Mouse (Mus musculus) heart, embryonic 11.5 days (tissue): ENCODE results near the gene Dyrk1a. TPM values are rescaled to one million over a fixed set of nuclear protein-coding genes. Genes with fewer than 3 reads are reported as not detected.
A peak's percentile ranks its signal among the peaks of the same experiment; 100 is the strongest.
"Not testable (repeated sequence)": the region's sequence is repeated elsewhere in the genome, so short reads cannot be mapped to it uniquely, and the experiment has no call there.

ENCODE experiments used
- ATAC-seq: fragments of 200-750 bp; cut with Nextera tagmentation; replicated peaks from 2 replicates; pipeline ENCODE4 v1.8.0; 2017; ENCODE audit warnings: moderate library complexity; ENCODE audit not compliant: insufficient number of reproducible peaks, low FRiP score, low TSS enrichment
- H3K27ac ChIP-seq: fragments of 300-500 bp; sonication (generic); 2 replicates; pipeline ENCODE4 v1.5.1; 2014; ENCODE audit warnings: mild to moderate bottlenecking, low read depth, low read length
- H3K27me3 ChIP-seq: fragments of 300-500 bp; sonication (generic); 2 replicates; pipeline ENCODE4 v1.6.1; 2014; ENCODE audit warnings: mild to moderate bottlenecking, low read length, mixed read lengths; ENCODE audit not compliant: control insufficient read depth, insufficient read depth
- H3K36me3 ChIP-seq: fragments of 300-500 bp; sonication (generic); 2 replicates; pipeline ENCODE4 v1.6.1; 2014; ENCODE audit warnings: mild to moderate bottlenecking, low read length, moderate library complexity, mixed read lengths; ENCODE audit not compliant: control insufficient read depth, insufficient read depth
- H3K4me1 ChIP-seq: fragments of 300-500 bp; sonication (generic); 2 replicates; pipeline ENCODE4 v1.6.1; 2014; ENCODE audit warnings: low read length; ENCODE audit not compliant: control insufficient read depth, insufficient read depth
- H3K4me2 ChIP-seq: fragments of 300-500 bp; sonication (generic); 2 replicates; pipeline ENCODE4 v1.6.1; 2014; ENCODE audit warnings: mild to moderate bottlenecking, moderate library complexity
- H3K4me3 ChIP-seq: fragments of 300-500 bp; sonication (generic); 2 replicates; pipeline ENCODE4 v1.5.1; 2014; ENCODE audit warnings: low read depth, low read length
- H3K9ac ChIP-seq: fragments of 300-500 bp; sonication (generic); 2 replicates; pipeline ENCODE4 v1.6.1; 2014; ENCODE audit warnings: mild to moderate bottlenecking, low read depth, low read length, moderate library complexity
- H3K9me3 ChIP-seq: fragments of 300-500 bp; sonication (generic); replicated peaks from 2 replicates; pipeline ENCODE4 v1.6.1; 2016; ENCODE audit warnings: low read length; ENCODE audit not compliant: control insufficient read depth
- WGBS: fragments of 180-500 bp; shearing (Covaris S2); extraction: QIAGEN DNeasy Blood & Tissue Kit; methylation state at CpG from one replicate; pipeline ENCODE4 v1.1.7; 2014; ENCODE audit not compliant: insufficient replicate concordance; 5-methylcytosine and 5-hydroxymethylcytosine counted together
- polyA plus RNA-seq: library from polyadenylated mRNA; unstranded; fragments of >200 nt; fragmentation: Nextera tagmentation; extraction: Ambion mirVana; gene quantifications from 2 replicates; pipeline ENCODE4 v1.2.1, GENCODE M21; 2014

The Dyrk1a gene
- polyA plus RNA-seq, 1 experiment from 2014 or later: 11.6 TPM

DNA sequence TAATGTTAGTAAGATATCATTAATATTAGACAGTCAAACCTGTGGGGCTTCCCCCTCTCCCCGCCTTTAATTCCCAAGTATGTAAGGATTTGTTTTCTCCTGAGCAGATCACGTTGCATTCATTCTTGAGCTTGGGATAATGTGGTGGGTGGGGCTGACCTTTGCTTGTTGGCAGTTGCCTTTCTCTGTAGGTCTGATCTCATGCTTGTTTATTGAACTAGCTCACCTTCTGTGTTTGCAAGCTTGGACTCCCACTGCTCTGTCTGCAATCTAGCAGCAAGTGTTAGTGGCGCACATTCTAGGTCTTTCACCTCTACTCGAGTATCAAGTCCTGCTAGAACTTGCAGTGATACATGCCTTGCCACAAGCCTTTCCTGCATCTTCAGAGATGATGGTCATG lies 111.1 kb downstream of the Dyrk1a start:
- Histone ChIP-seq H3K4me3 (no peak overlapping the region), H3K9me3 (no peaks in the 10 kb centered on the region), H3K4me2 (no peak overlapping the region), H3K4me1 (0 out of 2 replicates have a peak, but pooled peaks cover 2% of the 10 kb centered on the region), H3K27me3 (no peaks in the 10 kb centered on the region), H3K36me3 (peaks cover 6% of the 10 kb centered on the region; the same call in 1 of the 2 replicates), H3K27ac (no peak overlapping the region), H3K9ac (no peak overlapping the region)
- WGBS: 75% methylated on average over 4 of the region's 4 CpGs
- no peak for ATAC-seq

GRCm38 (mm10) chr16:94681760-94682159 lies 112.0 kb downstream of the Dyrk1a start:
- 90% methylated on average over 4 of the region's 4 CpGs for WGBS
- Histone ChIP-seq H3K27me3 (no peaks in the 10 kb centered on the region), H3K4me2 (no peak overlapping the region), H3K9me3 (no peaks in the 10 kb centered on the region), H3K4me1 (0 out of 2 replicates have a peak, but pooled peaks cover 2% of the 10 kb centered on the region), H3K4me3 (no peak overlapping the region), H3K9ac (no peak overlapping the region), H3K36me3 (peaks cover 11% of the 10 kb centered on the region), H3K27ac (no peak overlapping the region)
- no peak for ATAC-seq

DNA sequence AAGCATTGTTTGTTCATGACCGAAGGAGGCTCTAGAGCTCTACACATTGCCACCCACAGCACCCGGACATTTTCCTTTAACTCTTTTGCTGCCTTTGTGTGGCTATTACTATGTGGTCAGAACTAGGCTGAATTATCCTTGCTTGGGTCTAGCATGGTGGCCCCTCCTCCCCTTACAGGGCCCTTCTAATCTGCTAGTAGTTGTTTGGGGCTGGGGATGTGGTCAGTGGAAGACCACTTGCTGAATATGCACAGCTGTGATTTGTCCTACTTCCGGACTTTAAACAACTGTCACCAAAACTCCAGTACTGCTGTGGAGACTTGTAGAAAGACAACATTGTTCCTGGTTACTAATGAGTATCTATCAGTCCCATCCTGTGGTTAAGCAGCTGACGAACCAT lies 114.2 kb downstream of the Dyrk1a start:
- no peaks in the 10 kb centered on the region for H3K27me3 ChIP-seq
- no peaks in the 10 kb centered on the region for H3K9me3 ChIP-seq
- no peak overlapping the region for H3K27ac ChIP-seq
- 85% methylated on average over 4 of the region's 4 CpGs for WGBS
- no peak overlapping the region for H3K9ac ChIP-seq
- H3K4me1 ChIP-seq: 0 out of 2 replicates have a peak, but pooled peaks cover 2% of the 10 kb centered on the region
- no peak for ATAC-seq
- peaks cover 29% of the 10 kb centered on the region for H3K36me3 ChIP-seq
- H3K4me2 ChIP-seq: no peak overlapping the region
- H3K4me3 ChIP-seq: no peak overlapping the region

GRCm38 (mm10) chr16:94693687-94694305 lies 124.0 kb downstream of the Dyrk1a start:
- Histone ChIP-seq H3K36me3 (peaks cover 22% of the 10 kb centered on the region), H3K9ac (no peak overlapping the region), H3K4me2 (no peak overlapping the region), H3K4me1 (no peaks in the 10 kb centered on the region), H3K9me3 (no peaks in the 10 kb centered on the region), H3K27me3 (no peaks in the 10 kb centered on the region), H3K4me3 (no peak overlapping the region), H3K27ac (no peak overlapping the region)
- 87% methylated on average over 4 of the region's 4 CpGs for WGBS
- no peak for ATAC-seq

DNA sequence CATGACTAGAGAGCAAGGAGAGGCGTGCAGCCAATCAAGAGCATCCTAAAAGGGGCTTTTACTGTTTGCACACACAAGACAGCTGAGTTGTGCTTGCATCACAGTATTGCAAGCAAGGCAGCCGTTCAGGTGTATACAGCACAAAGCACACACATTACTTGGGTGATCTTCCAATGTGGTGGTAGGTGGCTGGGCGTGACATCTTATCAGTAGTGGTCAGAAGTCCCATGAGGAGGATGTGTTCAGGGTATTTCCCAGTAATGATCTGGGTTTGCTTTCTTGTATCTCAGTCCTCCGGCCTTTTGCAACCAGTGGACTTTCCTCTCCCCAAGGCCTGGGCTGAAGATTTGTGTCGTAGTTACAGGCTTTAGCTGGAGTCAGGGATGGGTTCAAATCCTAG lies 127.7 kb downstream of the Dyrk1a start:
- H3K36me3 ChIP-seq: peaks cover 3% of the 10 kb centered on the region
- H3K27me3 ChIP-seq: no peaks in the 10 kb centered on the region
- H3K4me3 ChIP-seq: no peak overlapping the region
- no peaks in the 10 kb centered on the region for H3K4me1 ChIP-seq
- 71% methylated on average over 5 of the region's 5 CpGs for WGBS
- ATAC-seq: no peak
- no peak overlapping the region for H3K4me2 ChIP-seq
- no peak overlapping the region for H3K27ac ChIP-seq
- H3K9ac ChIP-seq: no peak overlapping the region
- H3K9me3 ChIP-seq: no peaks in the 10 kb centered on the region

DNA sequence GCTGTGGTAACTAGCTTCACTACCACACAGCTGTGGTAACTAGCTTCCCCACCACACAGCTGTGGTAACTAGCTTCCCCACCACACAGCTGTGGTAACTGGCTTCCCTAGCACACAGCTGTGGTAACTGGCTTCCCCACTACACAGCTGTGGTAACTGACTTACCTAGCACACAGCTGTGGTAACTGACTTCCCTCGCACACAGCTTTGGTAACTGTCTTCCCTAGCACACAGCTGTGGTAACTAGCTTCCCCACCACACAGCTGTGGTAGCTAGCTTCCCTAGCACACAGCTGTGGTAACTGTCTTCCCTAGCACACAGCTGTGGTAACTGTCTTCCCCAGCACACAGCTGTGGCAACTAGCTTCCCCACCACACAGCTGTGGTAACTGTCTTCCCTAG lies 128.4 kb downstream of the Dyrk1a start:
- not testable (repeated sequence) for H3K9ac ChIP-seq, H3K27me3 ChIP-seq, H3K36me3 ChIP-seq, H3K4me3 ChIP-seq, H3K4me1 ChIP-seq, ATAC-seq, H3K9me3 ChIP-seq, H3K4me2 ChIP-seq, H3K27ac ChIP-seq
- 69% methylated on average over 1 of the region's 1 CpGs for WGBS

DNA sequence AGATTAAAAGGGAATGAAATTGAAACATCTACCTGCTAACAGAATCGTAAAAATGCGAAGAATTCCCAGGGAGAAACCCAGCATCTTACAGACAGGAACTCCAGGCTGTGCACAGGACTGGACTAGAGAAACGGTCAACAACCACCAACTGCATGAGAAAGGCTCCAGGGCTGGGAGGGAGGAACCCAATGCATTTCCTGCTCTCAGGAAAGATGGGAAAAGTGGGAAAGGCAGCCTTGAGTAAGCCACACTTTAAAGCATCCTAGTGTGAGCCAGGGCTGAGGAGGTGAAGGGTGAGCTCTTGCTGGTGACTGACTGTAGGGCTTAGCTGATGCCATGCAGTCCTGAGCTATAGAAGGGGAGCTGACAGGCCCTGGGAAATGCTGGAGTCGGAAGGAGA lies 131.3 kb downstream of the Dyrk1a start:
- no peak for ATAC-seq
- WGBS: 79% methylated on average over 4 of the region's 4 CpGs

GRCm38 (mm10) chr16:94701971-94702370 lies 132.2 kb downstream of the Dyrk1a start:
- Histone ChIP-seq H3K4me2 (no peak overlapping the region), H3K9me3 (no peaks in the 10 kb centered on the region), H3K27ac (no peak overlapping the region), H3K36me3 (no peaks in the 10 kb centered on the region), H3K4me1 (no peaks in the 10 kb centered on the region), H3K27me3 (no peaks in the 10 kb centered on the region), H3K9ac (no peak overlapping the region), H3K4me3 (no peak overlapping the region)
- no peak for ATAC-seq
- WGBS: 82% methylated on average over 4 of the region's 4 CpGs

More for the DNA sequence above, 131.3 kb downstream of the Dyrk1a start:
- H3K9me3 ChIP-seq: no peaks in the 10 kb centered on the region
- H3K4me1 ChIP-seq: no peaks in the 10 kb centered on the region
- no peak overlapping the region for H3K4me3 ChIP-seq
- H3K36me3 ChIP-seq: no peaks in the 10 kb centered on the region
- no peak overlapping the region for H3K27ac ChIP-seq
- H3K9ac ChIP-seq: no peak overlapping the region
- H3K4me2 ChIP-seq: no peak overlapping the region
- no peaks in the 10 kb centered on the region for H3K27me3 ChIP-seq

- peak overlapping the region; percentile 63; the same call in 1 of the 2 replicates for H3K9ac ChIP-seq
- peaks cover 10% of the 10 kb centered on the region; the same call in 1 of the 2 replicates for H3K4me1 ChIP-seq
- H3K27ac ChIP-seq: no peak overlapping the region
- peak overlapping the region; percentile 73 for H3K4me2 ChIP-seq
- no peaks in the 10 kb centered on the region for H3K27me3 ChIP-seq
- peak; percentile 69 for ATAC-seq
- H3K36me3 ChIP-seq: no peaks in the 10 kb centered on the region
- 10% methylated on average over 25 of the region's 25 CpGs for WGBS
- no peaks in the 10 kb centered on the region; the same call in 1 of the 2 replicates for H3K9me3 ChIP-seq
- H3K4me3 ChIP-seq: peak overlapping the region; percentile 35
Observed at GRCm38 (mm10) chr16:94713480-94714094, 143.8 kb downstream of the Dyrk1a start.
